18 mouse cellular contexts compared by ENCODE assay signal in genomic region chr12:108591586-108591985, GRCm38 (mm10).
"Had no signal": no experiment of that assay in that cellular context is flagged by ENCODE, and none has a peak within 500 bp of the region (broad histone marks: within the 10 kb centered on the region; RNA-seq: fewer than 3 reads in every experiment).

No protein-coding gene starts in this region.

- H3K9ac ChIP-seq: liver, embryonic 15.5 days; liver, postnatal 0 days; lung, embryonic 15.5 days; midbrain, embryonic 13.5 days; neural tube, embryonic 12.5 days; stomach, embryonic 15.5 days had no signal

- H3K4me1 ChIP-seq: liver, embryonic 15.5 days; lung, embryonic 15.5 days; neural tube, embryonic 12.5 days; stomach, embryonic 15.5 days had no signal

- ATAC-seq: liver, postnatal 0 days; lung, postnatal 0 days; midbrain, embryonic 13.5 days; midbrain, embryonic 16.5 days had no signal

- H3K27me3 ChIP-seq: liver, embryonic 15.5 days; lung, embryonic 15.5 days; midbrain, embryonic 13.5 days; neural tube, embryonic 12.5 days; stomach, embryonic 15.5 days had no signal

- H3K27ac ChIP-seq: liver, embryonic 15.5 days; lung, embryonic 15.5 days; macrophage; midbrain, embryonic 10.5 days; midbrain, embryonic 13.5 days; neural tube, embryonic 12.5 days; stomach, embryonic 15.5 days; stomach, postnatal 0 days had no signal

- DNase-seq: liver, postnatal 0 days; lung, adult 2 months; lung, postnatal 14 days; lung, postnatal 36 days; right cerebral cortex, postnatal 14 days; thymus, adult 2 months; thymus, postnatal 25 days; thymus, postnatal 4 days had no signal

- H3K36me3 ChIP-seq: liver, embryonic 15.5 days; neural tube, embryonic 12.5 days; stomach, embryonic 15.5 days had no signal

- H3K9me3 ChIP-seq: liver, embryonic 15.5 days; lung, embryonic 15.5 days; midbrain, embryonic 10.5 days; midbrain, embryonic 13.5 days; neural tube, embryonic 12.5 days; stomach, embryonic 15.5 days had no signal

- H3K4me3 ChIP-seq: liver, embryonic 15.5 days; lung, embryonic 15.5 days; midbrain, embryonic 10.5 days; midbrain, embryonic 13.5 days; neural tube, embryonic 12.5 days; stomach, embryonic 15.5 days had no signal

- H3K4me2 ChIP-seq: liver, embryonic 15.5 days; lung, embryonic 15.5 days; midbrain, embryonic 13.5 days; neural tube, embryonic 12.5 days; stomach, embryonic 15.5 days had no signal
